Mouse (Mus musculus): ENCODE results near the gene Dnm1. TPM values are rescaled to one million over a fixed set of nuclear protein-coding genes. Genes with fewer than 3 reads are reported as not detected.
"Not testable (repeated sequence)": the region's sequence is repeated elsewhere in the genome, so short reads cannot be mapped to it uniquely, and the experiment has no call there.

The Dnm1 gene
- polyA plus RNA-seq, 1 experiment from 2014 or later = 38.4 TPM

- H3K4me2 ChIP-seq (ENCODE audit: low read length) = no peak overlapping the region
- H3K4me1 ChIP-seq (replicated peaks; ENCODE audit: control insufficient read depth, insufficient read depth, low read length) = no peaks in the 10 kb centered on the region
- no peak for ATAC-seq
- H3K9ac ChIP-seq (replicated peaks; ENCODE audit: low read depth, low read length) = no peak overlapping the region
- 92% methylated on average over 4 of the region's 4 CpGs for WGBS
- no peak overlapping the region for H3K4me3 ChIP-seq (replicated peaks; ENCODE audit: low read length)
- H3K36me3 ChIP-seq (ENCODE audit: control insufficient read depth, insufficient read depth) = peaks cover 23% of the 10 kb centered on the region
- H3K27ac ChIP-seq (ENCODE audit: low read length) = no peak overlapping the region
- no peaks in the 10 kb centered on the region for H3K27me3 ChIP-seq (replicated peaks; ENCODE audit: control insufficient read depth, insufficient read depth, low read length)
- H3K9me3 ChIP-seq (ENCODE audit: control insufficient read depth, low read length) = no peaks in the 10 kb centered on the region
Observed at GRCm38 (mm10) chr2:32299469-32299868, 53.7 kb downstream of the Dnm1 start.

- WGBS = 81% methylated on average over 2 of the region's 2 CpGs
- not testable (repeated sequence) for H3K9ac ChIP-seq (replicated peaks; ENCODE audit: low read depth, low read length); H3K4me1 ChIP-seq (replicated peaks; ENCODE audit: control insufficient read depth, insufficient read depth, low read length); H3K27ac ChIP-seq (ENCODE audit: low read length); H3K27me3 ChIP-seq (replicated peaks; ENCODE audit: control insufficient read depth, insufficient read depth, low read length); ATAC-seq; H3K4me2 ChIP-seq (ENCODE audit: low read length); H3K9me3 ChIP-seq (ENCODE audit: control insufficient read depth, low read length); H3K4me3 ChIP-seq (replicated peaks; ENCODE audit: low read length)
- peaks cover 12% of the 10 kb centered on the region for H3K36me3 ChIP-seq (ENCODE audit: control insufficient read depth, insufficient read depth)
Observed at GRCm38 (mm10) chr2:32295842-32296241, 57.3 kb downstream of the Dnm1 start.

DNA sequence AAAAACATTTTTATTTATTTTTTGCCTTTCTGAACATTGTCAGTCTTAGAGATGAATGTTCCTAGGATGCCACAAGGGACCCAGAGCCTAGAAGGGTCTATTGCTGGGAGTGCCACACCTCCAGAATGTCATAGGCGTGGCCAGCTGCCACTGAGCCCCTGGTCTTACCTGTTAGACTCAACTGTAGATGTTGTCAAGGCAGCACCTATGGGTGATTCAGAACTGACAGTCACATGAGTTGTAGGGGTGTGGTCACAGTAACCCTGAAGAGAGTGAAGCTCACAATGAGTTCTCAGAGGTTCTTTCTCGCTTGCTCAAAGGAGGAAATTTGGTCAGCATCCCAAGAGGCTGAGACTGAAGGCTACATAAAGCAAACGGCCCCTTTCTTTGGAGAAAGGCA lies 57.9 kb downstream of the Dnm1 start:
- no peak overlapping the region for H3K4me2 ChIP-seq (ENCODE audit: low read length)
- WGBS = 91% methylated on average over 3 of the region's 3 CpGs
- H3K36me3 ChIP-seq (ENCODE audit: control insufficient read depth, insufficient read depth) = peaks cover 12% of the 10 kb centered on the region
- H3K9me3 ChIP-seq (ENCODE audit: control insufficient read depth, low read length) = no peaks in the 10 kb centered on the region
- no peak overlapping the region for H3K4me3 ChIP-seq (replicated peaks; ENCODE audit: low read length)
- no peak overlapping the region for H3K27ac ChIP-seq (ENCODE audit: low read length)
- H3K4me1 ChIP-seq (replicated peaks; ENCODE audit: control insufficient read depth, insufficient read depth, low read length) = no peaks in the 10 kb centered on the region
- no peak for ATAC-seq
- H3K9ac ChIP-seq (replicated peaks; ENCODE audit: low read depth, low read length) = no peak overlapping the region
- no peaks in the 10 kb centered on the region for H3K27me3 ChIP-seq (replicated peaks; ENCODE audit: control insufficient read depth, insufficient read depth, low read length)

- no peaks in the 10 kb centered on the region for H3K9me3 ChIP-seq (ENCODE audit: control insufficient read depth, low read length)
- no peak overlapping the region for H3K4me3 ChIP-seq (replicated peaks; ENCODE audit: low read length)
- peaks cover 11% of the 10 kb centered on the region for H3K36me3 ChIP-seq (ENCODE audit: control insufficient read depth, insufficient read depth)
- no peak for ATAC-seq
- H3K27ac ChIP-seq (ENCODE audit: low read length) = no peak overlapping the region
- 78% methylated on average over 8 of the region's 8 CpGs for WGBS
- H3K27me3 ChIP-seq (replicated peaks; ENCODE audit: control insufficient read depth, insufficient read depth, low read length) = no peaks in the 10 kb centered on the region
- H3K4me1 ChIP-seq (replicated peaks; ENCODE audit: control insufficient read depth, insufficient read depth, low read length) = peaks cover 3% of the 10 kb centered on the region
- no peak overlapping the region for H3K4me2 ChIP-seq (ENCODE audit: low read length)
- H3K9ac ChIP-seq (replicated peaks; ENCODE audit: low read depth, low read length) = no peak overlapping the region
Observed at GRCm38 (mm10) chr2:32294348-32294747, 58.8 kb downstream of the Dnm1 start.

- Histone ChIP-seq H3K27ac (ENCODE audit: low read length) (no peak overlapping the region), H3K4me2 (ENCODE audit: low read length) (peak overlapping the region; percentile 94; the same call in 1 of the 2 replicates), H3K9me3 (ENCODE audit: control insufficient read depth, low read length) (no peaks in the 10 kb centered on the region), H3K27me3 (replicated peaks; ENCODE audit: control insufficient read depth, insufficient read depth, low read length) (no peaks in the 10 kb centered on the region), H3K4me3 (replicated peaks; ENCODE audit: low read length) (no peak overlapping the region), H3K36me3 (ENCODE audit: control insufficient read depth, insufficient read depth) (no peaks in the 10 kb centered on the region), H3K4me1 (replicated peaks; ENCODE audit: control insufficient read depth, insufficient read depth, low read length) (peaks cover 22% of the 10 kb centered on the region), H3K9ac (replicated peaks; ENCODE audit: low read depth, low read length) (no peak overlapping the region)
- no peak for ATAC-seq
Observed at GRCm38 (mm10) chr2:32289578-32289977, 63.6 kb downstream of the Dnm1 start.

DNA sequence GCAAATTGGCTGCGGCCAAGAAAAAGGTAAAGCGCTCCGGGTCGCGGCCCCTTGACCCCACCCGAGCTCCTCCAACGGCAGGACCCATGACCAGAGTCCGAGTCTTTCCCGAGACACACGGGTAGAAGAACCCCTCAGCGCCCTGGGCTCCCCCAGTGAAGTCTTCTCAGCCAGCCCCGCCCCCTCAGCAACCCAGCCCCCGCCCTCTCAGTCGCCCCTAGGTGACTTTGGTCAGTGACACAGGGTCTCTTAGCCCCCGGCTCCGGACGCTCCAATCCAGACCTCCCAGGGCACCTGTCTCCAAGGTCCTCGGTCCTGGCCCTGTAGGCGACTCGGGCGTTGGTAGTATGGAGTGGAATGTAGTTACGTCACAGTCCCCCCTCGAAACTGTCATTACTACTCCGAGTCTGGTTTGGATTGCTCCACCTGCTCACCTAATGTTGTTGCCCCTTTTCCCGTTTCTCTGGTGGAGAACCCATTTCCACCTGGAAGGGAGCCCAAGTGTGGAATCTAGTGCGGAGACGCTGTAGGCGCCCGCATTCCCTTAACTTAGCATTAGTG lies 64.7 kb downstream of the Dnm1 start:
- H3K27ac ChIP-seq (ENCODE audit: low read length) = peak overlapping the region; percentile 54
- no peaks in the 10 kb centered on the region for H3K27me3 ChIP-seq (replicated peaks; ENCODE audit: control insufficient read depth, insufficient read depth, low read length)
- peak overlapping the region; percentile 94 for H3K4me2 ChIP-seq (ENCODE audit: low read length)
- peak overlapping the region; percentile 89 for H3K9ac ChIP-seq (replicated peaks; ENCODE audit: low read depth, low read length)
- peak overlapping the region; percentile 90 for H3K4me3 ChIP-seq (replicated peaks; ENCODE audit: low read length)
- peaks cover 22% of the 10 kb centered on the region for H3K4me1 ChIP-seq (replicated peaks; ENCODE audit: control insufficient read depth, insufficient read depth, low read length)
- no peaks in the 10 kb centered on the region for H3K36me3 ChIP-seq (ENCODE audit: control insufficient read depth, insufficient read depth)
- ATAC-seq = peak; percentile 19
- H3K9me3 ChIP-seq (ENCODE audit: control insufficient read depth, low read length) = no peaks in the 10 kb centered on the region
- WGBS = 3% methylated on average over 29 of the region's 29 CpGs

DNA sequence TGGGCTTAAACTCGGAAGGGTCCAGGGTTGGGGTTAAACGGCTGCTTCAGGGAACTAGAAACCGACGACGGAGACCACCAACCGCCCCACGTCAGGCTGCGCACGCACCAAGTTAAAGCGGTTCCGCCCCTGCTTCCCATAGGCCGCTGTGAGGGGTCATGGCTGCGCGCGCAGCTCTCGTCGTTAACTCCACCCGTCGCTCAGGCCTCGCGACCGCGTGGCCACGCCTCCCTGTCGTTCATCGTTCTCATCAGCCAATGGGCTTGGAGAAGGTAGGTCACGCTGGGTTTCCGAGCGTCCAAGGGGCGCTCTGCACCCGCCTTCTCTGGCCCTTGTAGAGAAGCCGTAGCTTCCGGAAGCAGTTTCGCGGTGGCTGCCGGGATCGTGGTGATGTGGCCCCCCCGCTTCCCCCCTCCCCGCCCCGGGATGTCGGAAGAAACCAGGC lies 65.2 kb downstream of the Dnm1 start, which contains the start of gene Swi5:
TSS of gene Swi5 (minus strand) at position 153 of the 445 bp plus-strand sequence.
- Histone ChIP-seq H3K9ac (replicated peaks; ENCODE audit: low read depth, low read length) (peak within 1 kb of the TSS; percentile 89), H3K4me2 (ENCODE audit: low read length) (peak within 1 kb of the TSS; percentile 97), H3K4me3 (replicated peaks; ENCODE audit: low read length) (peak within 1 kb of the TSS; percentile 90), H3K9me3 (ENCODE audit: control insufficient read depth, low read length) (no peaks in the 10 kb centered on the region), H3K4me1 (replicated peaks; ENCODE audit: control insufficient read depth, insufficient read depth, low read length) (peaks cover 22% of the 10 kb centered on the region), H3K36me3 (ENCODE audit: control insufficient read depth, insufficient read depth) (no peaks in the 10 kb centered on the region), H3K27me3 (replicated peaks; ENCODE audit: control insufficient read depth, insufficient read depth, low read length) (no peaks in the 10 kb centered on the region), H3K27ac (ENCODE audit: low read length) (peak within 1 kb of the TSS; percentile 56)
- WGBS = under 1% methylated on average over 41 of the region's 41 CpGs
- peak; percentile 100 for ATAC-seq

- ATAC-seq = no peak
Observed at GRCm38 (mm10) chr2:32287334-32287840, 65.8 kb downstream of the Dnm1 start, which contains the start of gene Golga2. Golga2 (plus strand) TSS chr2:32287384.

DNA sequence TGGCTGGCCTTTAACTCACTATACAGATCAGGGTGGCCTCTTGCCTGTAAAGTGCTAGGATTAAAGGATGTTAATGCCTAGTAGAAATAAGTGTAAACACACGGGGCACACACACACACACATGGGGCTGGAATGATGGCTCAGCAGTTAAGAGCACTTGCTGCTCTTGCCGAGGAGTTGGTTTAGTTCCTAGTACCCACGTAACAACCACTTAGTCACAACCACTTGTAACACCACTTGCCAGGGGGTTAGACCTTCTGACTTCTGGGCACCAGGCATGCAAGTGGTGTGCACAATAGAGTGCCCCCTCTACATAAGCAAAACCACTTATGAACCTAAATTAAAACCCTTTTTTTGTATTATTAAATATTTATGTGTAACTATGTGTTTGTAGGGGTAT lies 69.2 kb downstream of the Dnm1 start:
- H3K4me1 ChIP-seq (replicated peaks; ENCODE audit: control insufficient read depth, insufficient read depth, low read length) = peaks cover 16% of the 10 kb centered on the region
- H3K36me3 ChIP-seq (ENCODE audit: control insufficient read depth, insufficient read depth) = peaks cover 9% of the 10 kb centered on the region
- no peak overlapping the region for H3K4me3 ChIP-seq (replicated peaks; ENCODE audit: low read length)
- no peak overlapping the region for H3K27ac ChIP-seq (ENCODE audit: low read length)
- H3K9ac ChIP-seq (replicated peaks; ENCODE audit: low read depth, low read length) = no peak overlapping the region
- no peaks in the 10 kb centered on the region for H3K9me3 ChIP-seq (ENCODE audit: control insufficient read depth, low read length)
- no peak for ATAC-seq
- 90% methylated on average over 3 of the region's 3 CpGs for WGBS
- H3K4me2 ChIP-seq (ENCODE audit: low read length) = no peak overlapping the region
- no peaks in the 10 kb centered on the region for H3K27me3 ChIP-seq (replicated peaks; ENCODE audit: control insufficient read depth, insufficient read depth, low read length)

More at GRCm38 (mm10) chr2:32287334-32287840, 65.8 kb downstream of the Dnm1 start, which contains the start of gene Golga2:
- Histone ChIP-seq H3K36me3 (ENCODE audit: control insufficient read depth, insufficient read depth) (no peaks in the 10 kb centered on the region), H3K4me1 (replicated peaks; ENCODE audit: control insufficient read depth, insufficient read depth, low read length) (peaks cover 22% of the 10 kb centered on the region), H3K4me3 (replicated peaks; ENCODE audit: low read length) (peak within 1 kb of the TSS; percentile 90), H3K27ac (ENCODE audit: low read length) (peak within 1 kb of the TSS; percentile 56), H3K27me3 (replicated peaks; ENCODE audit: control insufficient read depth, insufficient read depth, low read length) (no peaks in the 10 kb centered on the region), H3K9ac (replicated peaks; ENCODE audit: low read depth, low read length) (peak within 1 kb of the TSS; percentile 89), H3K9me3 (ENCODE audit: control insufficient read depth, low read length) (no peaks in the 10 kb centered on the region), H3K4me2 (ENCODE audit: low read length) (peak within 1 kb of the TSS; percentile 97)
- WGBS = 0% methylated on average over 23 of the region's 23 CpGs
